Mouse (Mus musculus) heart, embryonic 12.5 days (tissue): ENCODE results near the gene Mcrip2. TPM values are rescaled to one million over a fixed set of nuclear protein-coding genes. Genes with fewer than 3 reads are reported as not detected.

ENCODE experiments used
- ATAC-seq: fragments of 200-750 bp; cut with Nextera tagmentation; 2 replicates; pipeline ENCODE4 v1.8.0; 2017; ENCODE audit warnings: moderate TSS enrichment, moderate library complexity; ENCODE audit not compliant: insufficient number of reproducible peaks, low FRiP score
- H3K27ac ChIP-seq: fragments of 300-500 bp; sonication (generic); 2 replicates; pipeline ENCODE4 v1.5.1; 2016; ENCODE audit warnings: mild to moderate bottlenecking, moderate library complexity; ENCODE audit not compliant: poor library complexity, severe bottlenecking
- H3K27me3 ChIP-seq: fragments of 300-500 bp; sonication (generic); replicated peaks from 2 replicates; pipeline ENCODE4 v1.6.1; 2016; ENCODE audit warnings: mild to moderate bottlenecking, moderate library complexity
- H3K36me3 ChIP-seq: fragments of 300-500 bp; sonication (generic); 2 replicates; pipeline ENCODE4 v1.6.1; 2016; ENCODE audit warnings: mild to moderate bottlenecking, moderate library complexity
- H3K4me1 ChIP-seq: fragments of 300-500 bp; sonication (generic); replicated peaks from 2 replicates; pipeline ENCODE4 v1.6.1; 2016; ENCODE audit warnings: mild to moderate bottlenecking
- H3K4me2 ChIP-seq: fragments of 300-500 bp; sonication (generic); 2 replicates; pipeline ENCODE4 v1.6.1; 2016; ENCODE audit warnings: mild to moderate bottlenecking, moderate library complexity
- H3K4me3 ChIP-seq: fragments of 300-500 bp; sonication (generic); 2 replicates; pipeline ENCODE4 v1.5.1; 2016; ENCODE audit warnings: mild to moderate bottlenecking
- H3K9ac ChIP-seq: fragments of 300-500 bp; sonication (generic); 2 replicates; pipeline ENCODE4 v1.6.1; 2016; ENCODE audit warnings: mild to moderate bottlenecking, moderate library complexity
- H3K9me3 ChIP-seq: fragments of 300-500 bp; sonication (generic); replicated peaks from 2 replicates; pipeline ENCODE4 v1.6.1; 2016; ENCODE audit warnings: mild to moderate bottlenecking, moderate library complexity
- WGBS: fragments of 180-500 bp; shearing (Covaris S2); methylation state at CpG from one replicate; pipeline ENCODE4 v1.1.7; 2016; 5-methylcytosine and 5-hydroxymethylcytosine counted together
- polyA plus RNA-seq: library from polyadenylated mRNA; unstranded; fragments of >200 nt; fragmentation: Nextera tagmentation; extraction: Ambion mirVana; gene quantifications from 2 replicates; pipeline ENCODE4 v1.2.1, GENCODE M21; 2016

Gene Mcrip2
- polyA plus RNA-seq, 1 experiment from 2014 or later, result 161 TPM

GRCm38 (mm10) chr17:25880913-25881641 lies 12.5 kb upstream of the Mcrip2 start:
- WGBS, result 22% methylated on average over 5 of the region's 5 CpGs
- no peaks in the 10 kb centered on the region for H3K9me3 ChIP-seq
- peak overlapping the region; percentile 22; the same call in 1 of the 2 replicates for H3K27ac ChIP-seq
- H3K36me3 ChIP-seq, result peaks cover 53% of the 10 kb centered on the region
- ATAC-seq, result no peak
- H3K4me3 ChIP-seq, result no peak overlapping the region
- H3K27me3 ChIP-seq, result no peaks in the 10 kb centered on the region
- H3K4me1 ChIP-seq, result peaks cover 39% of the 10 kb centered on the region
- H3K9ac ChIP-seq, result no peak overlapping the region
- no peak overlapping the region for H3K4me2 ChIP-seq

- no peak within 1 kb of the TSS for H3K4me3 ChIP-seq
- H3K4me1 ChIP-seq, result peaks cover 43% of the 10 kb centered on the region
- no peaks in the 10 kb centered on the region for H3K27me3 ChIP-seq
- no peak within 1 kb of the TSS for H3K4me2 ChIP-seq
- H3K27ac ChIP-seq, result peak within 1 kb of the TSS; percentile 22; the same call in 1 of the 2 replicates
- H3K36me3 ChIP-seq, result peaks cover 53% of the 10 kb centered on the region
- WGBS, result 52% methylated on average over 5 of the region's 5 CpGs
- no peak for ATAC-seq
- no peaks in the 10 kb centered on the region for H3K9me3 ChIP-seq
- no peak within 1 kb of the TSS; the same call in 1 of the 2 replicates for H3K9ac ChIP-seq
These were observed 11.8 kb upstream of the Mcrip2 start, which contains the start of gene Wfikkn1 for GRCm38 (mm10) chr17:25880196-25880910. Gene Wfikkn1, minus strand, starts transcription at chr17:25880858.

- H3K27me3 ChIP-seq, result no peaks in the 10 kb centered on the region
- H3K36me3 ChIP-seq, result peaks cover 49% of the 10 kb centered on the region
- H3K4me1 ChIP-seq, result peaks cover 43% of the 10 kb centered on the region
- H3K9me3 ChIP-seq, result no peaks in the 10 kb centered on the region
- no peak overlapping the region; the same call in 1 of the 2 replicates for H3K9ac ChIP-seq
- no peak for ATAC-seq
- H3K4me2 ChIP-seq, result no peak overlapping the region
- 86% methylated on average over 8 of the region's 8 CpGs for WGBS
- H3K4me3 ChIP-seq, result no peak overlapping the region
- H3K27ac ChIP-seq, result no peak overlapping the region
These were observed 11.2 kb upstream of the Mcrip2 start for GRCm38 (mm10) chr17:25879750-25880149.

GRCm38 (mm10) chr17:25879261-25879660 lies 10.7 kb upstream of the Mcrip2 start:
- Histone ChIP-seq H3K9ac (no peak overlapping the region), H3K4me1 (peaks cover 45% of the 10 kb centered on the region), H3K9me3 (no peaks in the 10 kb centered on the region), H3K4me2 (no peak overlapping the region), H3K27ac (no peak overlapping the region), H3K4me3 (no peak overlapping the region), H3K36me3 (peaks cover 45% of the 10 kb centered on the region), H3K27me3 (no peaks in the 10 kb centered on the region)
- 66% methylated on average over 4 of the region's 4 CpGs for WGBS
- ATAC-seq, result no peak

GRCm38 (mm10) chr17:25878611-25879180 lies 10.1 kb upstream of the Mcrip2 start:
- no peak for ATAC-seq

GRCm38 (mm10) chr17:25877741-25878610 lies 9.4 kb upstream of the Mcrip2 start:
- no peak overlapping the region for H3K4me3 ChIP-seq
- H3K36me3 ChIP-seq, result peaks cover 32% of the 10 kb centered on the region
- H3K9ac ChIP-seq, result no peak overlapping the region
- H3K27me3 ChIP-seq, result no peaks in the 10 kb centered on the region
- no peak overlapping the region for H3K27ac ChIP-seq
- 90% methylated on average over 32 of the region's 32 CpGs for WGBS
- no peak for ATAC-seq
- peaks cover 51% of the 10 kb centered on the region for H3K4me1 ChIP-seq
- no peaks in the 10 kb centered on the region for H3K9me3 ChIP-seq
- no peak overlapping the region for H3K4me2 ChIP-seq

More at GRCm38 (mm10) chr17:25878611-25879180, 10.1 kb upstream of the Mcrip2 start:
- peaks cover 39% of the 10 kb centered on the region for H3K36me3 ChIP-seq
- peaks cover 51% of the 10 kb centered on the region for H3K4me1 ChIP-seq
- H3K9ac ChIP-seq, result no peak overlapping the region
- H3K4me3 ChIP-seq, result no peak overlapping the region
- WGBS, result 93% methylated on average over 19 of the region's 19 CpGs
- H3K27ac ChIP-seq, result no peak overlapping the region
- no peaks in the 10 kb centered on the region for H3K9me3 ChIP-seq
- H3K4me2 ChIP-seq, result no peak overlapping the region
- no peaks in the 10 kb centered on the region for H3K27me3 ChIP-seq

GRCm38 (mm10) chr17:25877025-25877424 lies 8.5 kb upstream of the Mcrip2 start:
- H3K9me3 ChIP-seq, result no peaks in the 10 kb centered on the region
- no peak overlapping the region for H3K4me3 ChIP-seq
- H3K27ac ChIP-seq, result no peak overlapping the region
- no peak overlapping the region for H3K4me2 ChIP-seq
- H3K36me3 ChIP-seq, result peaks cover 23% of the 10 kb centered on the region
- 73% methylated on average over 3 of the region's 3 CpGs for WGBS
- H3K9ac ChIP-seq, result no peak overlapping the region
- peaks cover 44% of the 10 kb centered on the region for H3K4me1 ChIP-seq
- no peaks in the 10 kb centered on the region for H3K27me3 ChIP-seq
- ATAC-seq, result no peak

GRCm38 (mm10) chr17:25876347-25876915 lies 7.9 kb upstream of the Mcrip2 start:
- Histone ChIP-seq H3K27me3 (no peaks in the 10 kb centered on the region), H3K36me3 (peaks cover 22% of the 10 kb centered on the region), H3K4me2 (peak overlapping the region; percentile 94), H3K9ac (peak overlapping the region; percentile 83), H3K9me3 (no peaks in the 10 kb centered on the region), H3K27ac (no peak overlapping the region), H3K4me3 (peak overlapping the region; percentile 88), H3K4me1 (peaks cover 39% of the 10 kb centered on the region)
- ATAC-seq, result no peak
- WGBS, result 73% methylated on average over 10 of the region's 10 CpGs

GRCm38 (mm10) chr17:25875171-25876136 lies 6.9 kb upstream of the Mcrip2 start:
- Histone ChIP-seq H3K9me3 (no peaks in the 10 kb centered on the region), H3K36me3 (peaks cover 22% of the 10 kb centered on the region), H3K4me3 (peak overlapping the region; percentile 88), H3K9ac (peak overlapping the region; percentile 83), H3K4me2 (peak overlapping the region; percentile 94), H3K27me3 (no peaks in the 10 kb centered on the region), H3K27ac (peak overlapping the region; percentile 87), H3K4me1 (peaks cover 30% of the 10 kb centered on the region)
- WGBS, result 1% methylated on average over 59 of the region's 59 CpGs
- peak; percentile 88 for ATAC-seq
